Mouse (Mus musculus) liver, adult 2 months (tissue): ENCODE data around the gene Prkcz.

Source experiments
- CTCF ChIP-seq: fragments of 200-500 bp; IDR thresholded peaks from 2 replicates; pipeline ENCODE4 v1.5.1; 2011; ENCODE audit warnings: low read depth, low read length, control low read depth
- POLR2A ChIP-seq: fragments of 200-500 bp; IDR thresholded peaks from 2 replicates; pipeline ENCODE4 v1.6.1; 2011; ENCODE audit warnings: low read length, control low read depth; ENCODE audit not compliant: insufficient read depth; ENCODE audit errors: extremely low read depth

GRCm38 (mm10) chr4:155371797-155372735, 10.9 kb upstream of the Prkcz start:
- TF ChIP-seq CTCF: no peak
- no peak for TF ChIP-seq POLR2A
